ENCODE assay signal across 12 mouse cellular contexts in genomic region chr13:7994198-7994597, GRCm38 (mm10).
A peak's percentile ranks its signal among the peaks of the same experiment; 100 is the strongest.
DNase-seq lines count a peak whose midpoint lies in the region; ATAC-seq and TF ChIP-seq lines count a peak whose summit lies in the region.
"Had no signal": no experiment of that assay in that cellular context is flagged by ENCODE, and none has a peak within 500 bp of the region (broad histone marks: within the 10 kb centered on the region; RNA-seq: fewer than 3 reads in every experiment).

No protein-coding gene starts in this region.

- ATAC-seq in forebrain, embryonic 12.5 days (ENCODE audit: low FRiP score): peak; percentile 27; the same call in 1 of the 2 replicates
- no peak for ATAC-seq in forebrain, embryonic 15.5 days (replicated peaks)

- H3K4me1 ChIP-seq in forebrain, embryonic 12.5 days: no peaks in the 10 kb centered on the region
- H3K4me1 ChIP-seq in forebrain, embryonic 15.5 days: no peaks in the 10 kb centered on the region
- H3K4me1 ChIP-seq: heart, embryonic 15.5 days; liver, embryonic 13.5 days had no signal

- no peak for TF ChIP-seq POLR2A in brain, embryonic 14.5 days (IDR thresholded peaks at IDR 0.05; ENCODE audit: borderline replicate concordance, extremely low read depth, insufficient read depth, insufficient read length, poor library complexity, severe bottlenecking)

- no peak overlapping the region for H3K4me2 ChIP-seq in forebrain, embryonic 12.5 days
- no peak overlapping the region for H3K4me2 ChIP-seq in forebrain, embryonic 15.5 days (replicated peaks)
- H3K4me2 ChIP-seq: heart, embryonic 15.5 days; liver, embryonic 13.5 days had no signal

- no peak for TF ChIP-seq CTCF in brain, embryonic 14.5 days (IDR thresholded peaks at IDR 0.05; ENCODE audit: borderline replicate concordance, extremely low read depth, insufficient read depth, insufficient read length)

- DNase-seq in layer of hippocampus, adult 18-20 months (ENCODE audit: low spot score in 2 of 2): peak; percentile 13 to 48
- DNase-seq in layer of hippocampus, postnatal 10 days (ENCODE audit: low spot score in 2 of 2): no peak
- DNase-seq in brain, embryonic 14.5 days (ENCODE audit: low read depth): peak; percentile 51
- DNase-seq in left cerebral cortex, postnatal 36 days (ENCODE audit: low spot score in 2 of 2): peak; percentile 4
- no peak for DNase-seq in adrenal gland, adult 2 months
- DNase-seq in lung, adult 18-20 months: no peak
- DNase-seq: cerebellum, postnatal 25 days; liver, embryonic 13.5 days; lung, postnatal 10 days had no signal

- H3K9me3 ChIP-seq in forebrain, embryonic 12.5 days: no peaks in the 10 kb centered on the region
- H3K9me3 ChIP-seq in forebrain, embryonic 15.5 days: no peaks in the 10 kb centered on the region
- H3K9me3 ChIP-seq: heart, embryonic 15.5 days; liver, embryonic 13.5 days had no signal

- no peak overlapping the region for H3K4me3 ChIP-seq in forebrain, embryonic 12.5 days (replicated peaks)
- no peak overlapping the region for H3K4me3 ChIP-seq in forebrain, embryonic 15.5 days
- H3K4me3 ChIP-seq: heart, embryonic 15.5 days; liver, embryonic 13.5 days had no signal

- H3K9ac ChIP-seq in forebrain, embryonic 12.5 days: no peak overlapping the region
- no peak overlapping the region for H3K9ac ChIP-seq in forebrain, embryonic 15.5 days (replicated peaks)
- H3K9ac ChIP-seq: heart, embryonic 15.5 days; liver, embryonic 13.5 days had no signal

- H3K27me3 ChIP-seq in forebrain, embryonic 12.5 days: no peaks in the 10 kb centered on the region
- no peaks in the 10 kb centered on the region for H3K27me3 ChIP-seq in forebrain, embryonic 15.5 days
- H3K27me3 ChIP-seq: heart, embryonic 15.5 days; liver, embryonic 13.5 days had no signal

- no peaks in the 10 kb centered on the region for H3K36me3 ChIP-seq in forebrain, embryonic 12.5 days (replicated peaks)
- no peaks in the 10 kb centered on the region for H3K36me3 ChIP-seq in forebrain, embryonic 15.5 days
- H3K36me3 ChIP-seq: heart, embryonic 15.5 days; liver, embryonic 13.5 days had no signal

- no peak overlapping the region for H3K27ac ChIP-seq in forebrain, embryonic 12.5 days
- H3K27ac ChIP-seq in forebrain, embryonic 15.5 days (replicated peaks): no peak overlapping the region
- H3K27ac ChIP-seq: heart, embryonic 15.5 days; liver, embryonic 13.5 days had no signal

- intact Hi-C loops in left cerebral cortex, postnatal 36 days (cut with DNase I): no loop called here

- 75% methylated on average over 5 of the region's 5 CpGs for WGBS in forebrain, embryonic 12.5 days
- 76% methylated on average over 5 of the region's 5 CpGs for WGBS in forebrain, embryonic 15.5 days

Comparison
In these comparisons a context has a peak if more than half of its experiments do, and no peak if none do; other contexts are left out.
1. DNase-seq: peak in layer of hippocampus, adult 18-20 months (2 of 2), brain, embryonic 14.5 days (single experiment) and left cerebral cortex, postnatal 36 days (2 of 2); none in layer of hippocampus, postnatal 10 days (0 of 2), adrenal gland, adult 2 months (single experiment) and lung, adult 18-20 months (0 of 2).